18 mouse cellular contexts compared by ENCODE assay signal in the genomic region with DNA sequence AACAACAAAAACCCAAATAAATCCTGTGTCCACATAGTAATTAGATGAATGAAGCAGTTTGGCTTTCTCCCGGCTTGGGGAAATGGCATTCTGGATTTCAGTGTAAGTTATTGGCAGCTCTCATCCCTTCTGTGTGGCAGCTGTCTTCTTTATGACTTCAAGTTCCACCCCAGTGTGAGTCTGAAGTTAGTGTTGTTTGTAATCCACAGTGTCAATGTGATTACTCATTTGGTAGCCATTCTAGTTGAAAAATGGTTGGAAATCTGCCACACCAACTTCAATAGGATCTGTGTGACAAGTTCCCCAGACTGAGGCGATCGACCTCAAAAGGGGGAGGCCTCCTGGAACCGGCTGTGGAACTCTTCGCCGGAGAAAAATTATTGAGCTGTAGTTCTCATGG. TPM values are rescaled to one million over a fixed set of nuclear protein-coding genes. Genes with fewer than 3 reads are reported as not detected.
A peak's percentile ranks its signal among the peaks of the same experiment; 100 is the strongest.
DNase-seq lines count a peak whose midpoint lies in the region; ATAC-seq lines count a peak whose summit lies in the region.
"Had no signal": no experiment of that assay in that cellular context is flagged by ENCODE, and none has a peak within 500 bp of the region (broad histone marks: within the 10 kb centered on the region; RNA-seq: fewer than 3 reads in every experiment).

No protein-coding gene starts in this region.

- WGBS in neural tube, embryonic 14.5 days = 56% methylated on average over 6 of the region's 6 CpGs

- peak; percentile 49; the same call in 1 of the 2 replicates for ATAC-seq in neural tube, embryonic 14.5 days (ENCODE audit: low read depth)

- no peak overlapping the region for H3K9ac ChIP-seq in neural tube, embryonic 14.5 days (replicated peaks; ENCODE audit: low read depth, low read length)
- H3K9ac ChIP-seq: hindbrain, embryonic 13.5 days; limb, embryonic 15.5 days had no signal

- no peaks in the 10 kb centered on the region for H3K36me3 ChIP-seq in neural tube, embryonic 14.5 days (ENCODE audit: control insufficient read depth, insufficient read depth, low read length)
- H3K36me3 ChIP-seq: hindbrain, embryonic 13.5 days; limb, embryonic 15.5 days had no signal

- no peak overlapping the region for H3K27ac ChIP-seq in neural tube, embryonic 14.5 days (ENCODE audit: low read depth, low read length)
- H3K27ac ChIP-seq: hindbrain, embryonic 13.5 days; limb, embryonic 15.5 days had no signal

- H3K4me2 ChIP-seq in neural tube, embryonic 14.5 days (ENCODE audit: low read depth, low read length) = no peak overlapping the region
- H3K4me2 ChIP-seq: hindbrain, embryonic 13.5 days; limb, embryonic 15.5 days; midbrain, embryonic 11.5 days had no signal

- no peak overlapping the region for H3K4me3 ChIP-seq in neural tube, embryonic 14.5 days (ENCODE audit: low read depth, low read length)
- H3K4me3 ChIP-seq: hindbrain, embryonic 13.5 days; limb, embryonic 15.5 days had no signal

- no peaks in the 10 kb centered on the region for H3K4me1 ChIP-seq in neural tube, embryonic 14.5 days (ENCODE audit: control insufficient read depth, insufficient read depth, low read length)
- H3K4me1 ChIP-seq: hindbrain, embryonic 13.5 days; limb, embryonic 15.5 days had no signal

- peak; percentile 4 for DNase-seq in gastrocnemius, postnatal 10 days
- DNase-seq in gastrocnemius, postnatal 4 days (ENCODE audit: low spot score in 2 of 2) = no peak
- DNase-seq in layer of hippocampus, postnatal 14 days (ENCODE audit: low spot score in 2 of 2) = peak; percentile 32 to 70
- DNase-seq in layer of hippocampus, postnatal 10 days (ENCODE audit: low spot score in 2 of 2) = no peak
- DNase-seq in neural tube, embryonic 10.5 days (ENCODE audit: extremely low spot score, low spot score) = no peak
- no peak for DNase-seq in spleen, postnatal 10 days (ENCODE audit: low spot score in 2 of 2)
- DNase-seq: cerebellum, adult 2 months; embryo, embryonic 11 days; kidney, adult 18-20 months; lung, postnatal 14 days; thymus, adult 18-20 months had no signal

- no peaks in the 10 kb centered on the region for H3K9me3 ChIP-seq in neural tube, embryonic 14.5 days (ENCODE audit: control insufficient read depth, low read length)
- H3K9me3 ChIP-seq: hindbrain, embryonic 13.5 days; limb, embryonic 15.5 days had no signal

- no peaks in the 10 kb centered on the region for H3K27me3 ChIP-seq in neural tube, embryonic 14.5 days (ENCODE audit: control insufficient read depth, insufficient read depth, low read length)
- H3K27me3 ChIP-seq: hindbrain, embryonic 13.5 days; limb, embryonic 15.5 days had no signal

RNA-seq across cellular contexts. Expression of a gene that starts 3.7 kb away (rescaled TPM):
- not detected for total RNA-seq in gastrocnemius, postnatal 10 days (2021)
- total RNA-seq in gastrocnemius, postnatal 4 days (2021) = under 1 TPM; 0.73 to 0.74 TPM
- under 1 TPM in 1 of 2 experiments, not detected in 1; 0.78 TPM for total RNA-seq in layer of hippocampus, postnatal 14 days (2021)
- total RNA-seq in layer of hippocampus, postnatal 10 days (2021) = under 1 TPM in 1 of 2 experiments, not detected in 1; 0.54 TPM
- not detected in 2 replicates for polyA plus RNA-seq in neural tube, embryonic 14.5 days (2014; fragmentation: Nextera tagmentation; extraction: Ambion mirVana)
- total RNA-seq: adrenal gland, adult 18-20 months; ES-E14; granulocyte monocyte progenitor cell, adult 5-6 weeks had no signal
- polyA plus RNA-seq: cerebellum, adult 2 months; hindbrain, embryonic 13.5 days; limb, embryonic 15.5 days; midbrain, embryonic 11.5 days had no signal

RNA-seq across cellular contexts. Expression of a gene that starts 32.7 kb away (rescaled TPM):
- 10 to 100 TPM; 19.5 to 24.4 TPM for total RNA-seq in gastrocnemius, postnatal 10 days (2021)
- 10 to 100 TPM; 19.6 to 24.0 TPM for total RNA-seq in gastrocnemius, postnatal 4 days (2021)
- total RNA-seq in layer of hippocampus, postnatal 14 days (2021) = 10 to 100 TPM; 16.5 to 16.6 TPM
- total RNA-seq in layer of hippocampus, postnatal 10 days (2021) = 10 to 100 TPM; 12.9 to 15.4 TPM
- polyA plus RNA-seq in neural tube, embryonic 14.5 days (2014; fragmentation: Nextera tagmentation; extraction: Ambion mirVana) = 12.3 and 14.7 TPM in 2 replicates

RNA-seq across cellular contexts. Expression of a gene that starts 53.6 kb away (rescaled TPM):
- 1 to 10 TPM; 4.8 to 5.7 TPM for total RNA-seq in gastrocnemius, postnatal 10 days (2021)
- total RNA-seq in gastrocnemius, postnatal 4 days (2021) = 1 to 10 TPM; 6.5 to 7.9 TPM
- total RNA-seq in layer of hippocampus, postnatal 14 days (2021) = 10 to 100 TPM in 1 of 2 experiments, 1 to 10 TPM in 1; 9.0 to 11.1 TPM
- total RNA-seq in layer of hippocampus, postnatal 10 days (2021) = 10 to 100 TPM; 10.4 to 11.2 TPM
- polyA plus RNA-seq in neural tube, embryonic 14.5 days (2014; fragmentation: Nextera tagmentation; extraction: Ambion mirVana) = 9.4 and 10.2 TPM in 2 replicates

RNA-seq across cellular contexts. Expression of a gene that starts 55.6 kb away (rescaled TPM):
- total RNA-seq in gastrocnemius, postnatal 10 days (2021) = 10 to 100 TPM; 33.4 to 40.5 TPM
- total RNA-seq in gastrocnemius, postnatal 4 days (2021) = 10 to 100 TPM; 64.3 to 65.5 TPM
- 10 to 100 TPM; 56.8 to 64.0 TPM for total RNA-seq in layer of hippocampus, postnatal 14 days (2021)
- total RNA-seq in layer of hippocampus, postnatal 10 days (2021) = 10 to 100 TPM; 65.9 to 69.4 TPM
- polyA plus RNA-seq in neural tube, embryonic 14.5 days (2014; fragmentation: Nextera tagmentation; extraction: Ambion mirVana) = 152 and 153 TPM in 2 replicates

Comparison
In these comparisons a context has a peak if more than half of its experiments do, and no peak if none do; other contexts are left out.
1. DNase-seq: peak in gastrocnemius, postnatal 10 days (single experiment) and layer of hippocampus, postnatal 14 days (2 of 2); none in gastrocnemius, postnatal 4 days (0 of 2), layer of hippocampus, postnatal 10 days (0 of 2), neural tube, embryonic 10.5 days (single experiment) and spleen, postnatal 10 days (0 of 2).